Mouse (Mus musculus): ENCODE measurements around the gene Atg4d.

GRCm38 (mm10) chr9:21260491-21261040 lies 4.5 kb upstream of the Atg4d start:
- no peak for TF ChIP-seq CTCF (conservative IDR thresholded peaks at IDR 0.05; ENCODE audit: low read length)
- TF ChIP-seq NANOG (IDR thresholded peaks at IDR 0.05; ENCODE audit: borderline replicate concordance, low read length) = no peak

Data from E14TG2a.4 (cell line).